Mouse (Mus musculus): Measurements from ENCODE around the gene Lrrc45.

Lrrc45 gene

GRCm38 (mm10) chr11:120704486-120705325 lies 9.0 kb upstream of the Lrrc45 start:
- DNase-seq (ENCODE audit: low spot score in 2 of 2): no peak

DNA sequence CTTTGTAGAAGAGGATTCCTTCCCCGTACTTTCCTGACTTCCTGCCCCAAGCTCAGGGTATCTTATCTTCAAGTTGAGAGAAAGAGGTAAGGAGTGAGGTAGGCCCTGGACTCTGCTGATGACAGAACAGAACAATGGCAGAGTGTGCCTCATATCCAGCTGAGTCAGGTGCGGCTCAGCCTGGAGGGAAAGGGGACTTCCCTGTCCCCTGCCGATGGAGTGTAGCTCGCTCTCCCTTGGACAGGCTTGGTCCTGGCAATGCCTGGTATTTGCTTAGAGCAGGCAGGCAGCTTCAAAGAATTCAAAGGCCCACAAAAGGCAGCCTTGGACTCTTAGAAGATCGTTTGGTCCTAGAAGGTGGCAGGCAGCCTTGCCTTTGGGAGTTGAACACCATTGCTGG lies 7.6 kb upstream of the Lrrc45 start:
- DNase-seq (ENCODE audit: low spot score in 2 of 2): no peak

DNA sequence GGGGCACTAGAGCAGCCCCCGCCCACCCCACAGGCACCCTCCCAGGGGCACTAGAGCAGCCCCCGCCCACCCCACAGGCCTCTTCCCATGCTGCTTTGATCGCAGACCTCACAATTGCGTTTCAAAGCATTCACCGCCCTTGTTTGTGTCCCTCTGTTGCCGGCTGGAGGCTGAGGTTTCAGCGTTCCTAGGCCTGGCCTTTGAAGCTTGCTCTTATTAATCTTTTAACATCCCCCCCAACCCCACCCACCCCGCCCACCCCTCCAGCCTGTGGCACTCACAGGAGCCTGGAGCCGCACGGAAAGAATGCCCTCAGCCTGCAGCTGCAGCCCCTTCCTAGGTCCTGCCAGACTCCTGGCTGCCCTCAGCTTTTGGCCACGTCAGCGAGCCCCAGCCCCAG lies 6.5 kb upstream of the Lrrc45 start:
- no peak for DNase-seq (ENCODE audit: low spot score in 2 of 2)

GRCm38 (mm10) chr11:120707969-120708368 lies 5.8 kb upstream of the Lrrc45 start:
- DNase-seq (ENCODE audit: low spot score in 2 of 2): no peak

GRCm38 (mm10) chr11:120709551-120709950 lies 4.2 kb upstream of the Lrrc45 start:
- no peak for DNase-seq (ENCODE audit: low spot score in 2 of 2)

GRCm38 (mm10) chr11:120710672-120711071 lies 3.1 kb upstream of the Lrrc45 start:
- no peak for DNase-seq (ENCODE audit: low spot score in 2 of 2)

DNA sequence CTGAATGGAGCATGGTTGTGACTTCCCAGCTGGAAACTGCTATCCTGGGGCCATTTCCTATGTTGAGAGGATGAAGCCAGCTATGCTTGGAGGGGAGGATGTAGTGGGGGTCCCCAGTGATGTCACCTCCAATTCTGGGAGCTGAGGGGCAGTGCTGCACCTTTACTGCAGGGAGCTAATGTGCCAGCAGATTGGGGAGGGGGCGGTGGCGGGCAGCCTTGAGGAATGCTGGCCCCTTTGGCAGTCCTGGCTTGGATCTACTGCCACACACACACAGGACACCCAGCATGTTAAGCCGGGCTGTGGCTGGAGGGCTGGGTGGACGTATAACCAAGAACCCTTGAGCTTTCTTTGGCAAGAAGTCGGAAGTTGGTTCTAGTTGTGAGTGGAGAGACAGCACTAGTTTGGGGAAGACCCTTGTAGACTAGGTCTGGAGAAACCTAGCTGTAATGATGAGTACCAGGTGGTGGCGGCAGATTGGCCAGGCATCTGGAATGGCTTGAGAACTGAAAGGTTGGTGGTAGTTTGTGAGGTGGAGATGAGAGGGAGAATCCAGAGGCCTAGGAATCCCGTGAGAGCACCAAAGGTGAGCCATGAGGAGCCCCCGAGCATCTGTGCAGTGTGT lies 1.6 kb upstream of the Lrrc45 start:
- DNase-seq (ENCODE audit: low spot score in 2 of 2): no peak

- DNase-seq (ENCODE audit: low spot score in 2 of 2): peak; percentile 32 to 55
Measured at GRCm38 (mm10) chr11:120712771-120713568, 755 bp upstream of the Lrrc45 start.

DNA sequence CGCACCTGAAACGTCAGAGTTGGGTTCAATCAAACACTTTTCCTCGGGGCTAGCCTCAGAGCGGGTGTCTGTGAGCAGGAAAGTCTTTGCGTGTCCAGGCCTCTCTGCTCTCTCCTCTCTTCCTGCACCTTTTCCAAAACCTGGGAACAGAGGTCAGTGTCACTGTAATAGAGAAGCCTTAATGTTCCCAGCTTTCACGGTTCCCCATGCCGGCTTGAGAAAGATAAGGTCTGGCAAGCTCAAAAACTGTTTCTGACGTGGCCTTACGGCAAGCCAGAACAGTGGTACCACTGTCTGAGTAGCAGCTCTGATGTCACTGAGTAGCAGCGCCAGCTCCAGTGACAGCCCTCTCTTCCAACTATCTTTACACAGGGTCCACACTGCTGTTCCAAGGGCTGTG lies 821 bp downstream of the Lrrc45 start:
- no peak for DNase-seq (ENCODE audit: low spot score in 2 of 2)

DNA sequence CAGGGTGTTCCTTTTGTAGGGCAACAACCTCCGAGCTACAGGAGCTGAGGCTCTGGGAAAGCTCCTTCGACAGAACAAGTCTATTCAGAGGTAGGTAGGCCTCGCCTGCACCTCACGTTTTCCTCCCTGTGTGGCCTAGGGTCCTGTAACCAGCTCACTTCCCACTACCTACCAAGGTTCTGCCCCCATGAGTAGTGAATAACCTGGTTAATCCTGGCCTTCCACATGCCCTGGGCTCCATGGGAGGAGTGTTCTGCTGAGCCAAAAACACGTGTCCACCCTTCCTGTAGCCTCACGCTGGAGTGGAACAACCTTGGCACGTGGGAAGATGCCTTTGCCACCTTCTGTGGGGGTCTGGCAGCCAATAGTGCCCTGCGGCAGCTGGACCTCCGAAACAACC lies 1.4 kb downstream of the Lrrc45 start:
- no peak for DNase-seq (ENCODE audit: low spot score in 2 of 2)

GRCm38 (mm10) chr11:120719242-120719641 lies 5.5 kb downstream of the Lrrc45 start:
- DNase-seq (ENCODE audit: low spot score in 2 of 2): no peak

DNA sequence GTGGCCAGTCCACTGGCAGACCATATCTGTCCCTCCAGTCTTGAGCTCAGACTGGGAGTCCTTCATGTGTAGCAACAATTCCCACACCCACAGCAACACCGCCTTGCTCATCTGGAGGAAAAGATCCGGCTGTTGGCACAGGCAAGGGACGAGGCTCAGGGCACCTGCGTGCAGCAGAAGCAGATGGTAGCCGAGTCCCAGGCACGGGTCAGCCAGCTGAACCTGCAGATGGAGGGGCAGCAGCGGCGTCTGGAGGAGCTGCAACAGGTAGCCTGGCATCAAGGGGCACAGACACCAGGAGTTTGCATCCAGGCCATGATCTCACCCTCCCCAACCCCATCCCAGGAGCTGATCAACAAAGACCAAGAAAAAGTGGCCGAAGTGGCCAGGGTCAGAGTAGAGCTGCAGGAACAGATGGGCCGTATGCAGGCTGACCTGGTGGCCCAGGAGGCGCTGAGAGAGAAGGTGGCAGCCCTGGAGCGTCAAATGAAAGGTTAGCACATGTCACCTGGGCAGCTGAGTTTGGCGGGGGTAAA lies 6.2 kb downstream of the Lrrc45 start:
- DNase-seq (ENCODE audit: low spot score in 2 of 2): no peak

DNA sequence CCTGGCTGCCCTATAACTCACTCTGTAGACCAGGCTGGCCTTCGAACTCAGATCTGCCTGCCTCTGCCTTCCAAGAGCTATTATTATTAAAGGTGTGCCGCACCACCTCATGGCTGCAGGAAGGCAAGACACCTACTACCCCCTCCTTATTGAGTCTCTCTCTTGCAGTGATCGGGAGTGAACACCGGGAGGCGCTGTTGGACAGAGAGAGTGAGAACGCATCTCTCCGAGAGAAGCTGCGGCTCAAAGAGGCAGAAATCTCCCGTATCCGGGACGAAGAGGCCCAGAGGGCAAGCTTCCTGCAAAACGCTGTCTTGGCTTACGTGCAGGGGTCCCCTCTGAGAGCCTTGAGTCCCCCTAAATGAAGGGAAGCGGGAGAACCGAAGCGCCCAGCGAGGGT lies 6.7 kb downstream of the Lrrc45 start:
- peak; percentile 87 to 92 for DNase-seq (ENCODE audit: low spot score in 2 of 2)

- peak; percentile 40 to 42 for DNase-seq (ENCODE audit: low spot score in 2 of 2)
Measured at GRCm38 (mm10) chr11:120721124-120722066, 7.7 kb downstream of the Lrrc45 start, which contains the start of gene Rac3. TSS of gene Rac3 (plus strand) at chr11:120721470.

GRCm38 (mm10) chr11:120722067-120722630 lies 8.4 kb downstream of the Lrrc45 start:
- DNase-seq (ENCODE audit: low spot score in 2 of 2): no peak

DNA sequence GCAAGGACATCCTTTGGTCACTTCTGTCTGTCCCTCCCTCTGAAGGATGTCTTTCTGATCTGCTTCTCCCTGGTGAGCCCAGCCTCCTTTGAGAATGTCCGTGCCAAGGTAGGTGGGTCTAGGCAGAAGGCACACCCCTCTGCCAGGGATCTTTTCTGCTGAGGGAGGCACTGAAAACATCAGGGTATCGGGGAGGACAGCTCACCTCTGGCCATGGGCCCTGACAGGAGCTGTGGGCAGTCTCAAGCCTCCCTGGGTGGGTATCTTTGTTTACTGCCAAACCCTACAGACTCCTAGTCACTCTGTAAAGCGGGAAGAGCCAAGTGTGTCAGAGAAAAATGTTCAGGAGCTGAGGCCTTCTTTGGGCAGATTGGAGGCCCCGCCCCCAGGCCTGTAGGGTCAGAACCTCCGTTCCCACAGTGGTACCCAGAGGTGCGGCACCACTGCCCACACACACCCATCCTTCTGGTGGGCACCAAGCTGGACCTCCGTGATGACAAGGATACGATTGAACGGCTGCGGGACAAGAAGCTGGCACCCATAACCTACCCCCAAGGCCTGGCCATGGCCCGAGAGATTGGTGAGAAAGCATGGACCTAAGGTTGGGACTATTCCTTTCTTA lies 9.1 kb downstream of the Lrrc45 start:
- no peak for DNase-seq (ENCODE audit: low spot score in 2 of 2)

- DNase-seq (ENCODE audit: low spot score in 2 of 2): no peak
Measured at GRCm38 (mm10) chr11:120723509-120723908, 9.8 kb downstream of the Lrrc45 start.

DNA sequence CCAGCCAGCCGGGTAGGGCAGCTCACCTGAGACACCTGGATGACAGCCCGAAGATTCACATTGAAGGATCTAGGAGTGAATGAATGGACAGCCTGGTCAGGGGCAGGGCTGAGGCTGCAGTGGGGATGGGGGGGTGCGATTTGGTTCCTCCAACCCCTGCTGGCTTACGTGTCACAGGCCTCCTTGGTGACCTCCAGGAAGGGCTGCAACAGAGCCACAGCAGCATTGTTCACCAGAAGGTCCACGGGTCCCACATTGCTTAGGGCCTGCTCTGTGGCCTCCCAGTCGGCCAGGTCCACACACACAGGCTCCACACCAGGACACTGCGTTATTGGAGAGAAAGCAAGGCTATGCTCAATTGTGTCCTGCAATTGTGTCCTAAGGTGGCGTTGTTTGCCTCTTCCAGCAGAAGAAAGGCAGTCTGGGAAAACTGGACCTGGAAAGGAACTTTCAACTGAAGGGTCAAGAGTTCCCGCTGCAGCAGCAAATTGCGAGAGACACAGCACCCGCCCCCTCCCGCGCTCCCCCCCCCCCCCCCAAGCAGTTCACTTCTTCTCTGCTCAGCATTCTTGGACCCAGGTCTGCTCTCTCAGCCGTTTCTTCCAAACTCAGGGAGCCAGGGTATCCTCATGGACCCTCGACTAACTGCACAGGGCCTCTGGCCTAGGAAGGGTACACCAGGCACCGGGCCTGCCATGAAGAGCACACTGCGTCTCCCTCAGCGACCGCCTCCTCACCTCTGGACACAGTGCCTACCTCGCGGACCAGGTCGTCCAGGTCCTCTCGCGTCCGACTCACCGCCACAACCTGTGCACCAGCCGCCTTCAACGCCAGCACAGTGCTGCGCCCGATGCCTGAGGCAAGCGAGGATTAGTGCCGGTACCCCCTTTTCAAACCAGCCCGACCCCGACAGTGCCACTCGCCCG lies 12.8 kb downstream of the Lrrc45 start:
- no peak for DNase-seq (ENCODE audit: low spot score in 2 of 2)

- DNase-seq (ENCODE audit: low spot score in 2 of 2): peak; percentile 75 to 81
Measured at GRCm38 (mm10) chr11:120727169-120727527, 13.4 kb downstream of the Lrrc45 start, which contains the start of gene Dcxr. TSS of gene Dcxr (minus strand) at chr11:120727281.

Measured in natural killer cell, adult 2 months (primary cell).